Mouse (Mus musculus) myocyte (in vitro differentiated cells): ENCODE data around the gene Urod.

ENCODE experiments used
- MAX ChIP-seq: IDR thresholded peaks from one replicate; pipeline ENCODE4 v1.6.1; 2011; ENCODE audit warnings: low read depth, mild to moderate bottlenecking, control low read depth
- USF1 ChIP-seq: IDR thresholded peaks from one replicate; pipeline ENCODE4 v1.6.1; 2011; ENCODE audit warnings: low read depth, mild to moderate bottlenecking, control low read depth, moderate library complexity

GRCm38 (mm10) chr4:116999513-117000154, 5.4 kb upstream of the Urod start:
- TF ChIP-seq MAX (no peak), USF1 (no peak)
